Mouse (Mus musculus) brain, embryonic 14.5 days (tissue): ENCODE results near the gene Wwox.

ENCODE experiments used
- CTCF ChIP-seq: fragments of 200-500 bp; IDR thresholded peaks from 2 replicates; pipeline ENCODE4 v1.5.1; 2012; ENCODE audit warnings: inconsistent platforms, mild to moderate bottlenecking, moderate library complexity, borderline replicate concordance; ENCODE audit not compliant: insufficient read depth, insufficient read length; ENCODE audit errors: extremely low read depth
- POLR2A ChIP-seq: fragments of 200-500 bp; IDR thresholded peaks from 2 replicates; pipeline ENCODE4 v1.6.1; 2012; ENCODE audit warnings: mild to moderate bottlenecking, inconsistent platforms, borderline replicate concordance; ENCODE audit not compliant: poor library complexity, insufficient read depth, insufficient read length, severe bottlenecking; ENCODE audit errors: extremely low read depth

DNA sequence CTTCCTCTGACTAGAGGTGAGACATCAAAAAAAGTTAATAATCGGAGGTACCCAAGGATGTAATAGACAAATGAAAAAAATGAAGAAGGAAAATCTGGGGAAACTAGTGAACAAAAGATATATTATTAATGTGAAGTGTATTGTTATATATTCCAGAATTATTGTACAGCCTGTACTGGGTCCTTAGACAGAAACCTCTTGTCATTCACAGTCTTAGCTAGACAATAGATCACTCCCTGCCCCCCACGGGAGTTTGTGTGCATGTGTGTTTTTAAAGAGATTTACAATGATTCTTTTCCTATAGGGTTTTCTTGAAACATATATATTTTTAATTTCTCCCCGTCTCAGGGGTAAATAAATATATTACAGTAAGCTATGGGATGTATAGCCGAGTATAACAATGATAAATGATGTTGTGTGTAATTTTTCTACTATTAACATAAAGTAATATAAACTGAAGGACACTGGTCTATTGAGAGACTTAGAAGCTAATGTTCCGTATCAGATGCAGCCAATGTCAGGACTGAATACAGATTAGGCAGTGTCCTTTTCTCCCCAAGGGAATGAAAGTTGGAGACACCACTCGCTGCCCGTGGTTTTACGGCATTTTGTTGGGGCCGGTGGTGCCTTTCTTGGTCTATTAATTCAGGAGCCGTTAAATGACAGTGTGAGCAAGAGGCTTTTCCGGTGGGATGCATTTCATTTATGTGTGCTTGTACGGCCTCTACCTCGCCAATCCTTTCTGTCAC lies 551.6 kb downstream of the Wwox start:
- TF ChIP-seq POLR2A (no peak), CTCF (no peak)
